Mouse (Mus musculus) ES-Bruce4 (cell line): ENCODE results near the gene Mmp25.

Experiments
- CTCF ChIP-seq: IDR thresholded peaks from one replicate; pipeline ENCODE4 v1.8.1; 2011; ENCODE audit warnings: low read depth, low read length
- EP300 ChIP-seq: IDR thresholded peaks from 2 replicates; pipeline ENCODE4 v1.6.1; 2011; ENCODE audit warnings: low read depth, low read length; ENCODE audit not compliant: insufficient read depth

- TF ChIP-seq CTCF = no peak
- TF ChIP-seq EP300 = no peak
These were observed 57.8 kb downstream of the Mmp25 start for GRCm38 (mm10) chr17:23587253-23587652.
